Mouse (Mus musculus): Measurements from ENCODE around the gene Ank3.

DNA sequence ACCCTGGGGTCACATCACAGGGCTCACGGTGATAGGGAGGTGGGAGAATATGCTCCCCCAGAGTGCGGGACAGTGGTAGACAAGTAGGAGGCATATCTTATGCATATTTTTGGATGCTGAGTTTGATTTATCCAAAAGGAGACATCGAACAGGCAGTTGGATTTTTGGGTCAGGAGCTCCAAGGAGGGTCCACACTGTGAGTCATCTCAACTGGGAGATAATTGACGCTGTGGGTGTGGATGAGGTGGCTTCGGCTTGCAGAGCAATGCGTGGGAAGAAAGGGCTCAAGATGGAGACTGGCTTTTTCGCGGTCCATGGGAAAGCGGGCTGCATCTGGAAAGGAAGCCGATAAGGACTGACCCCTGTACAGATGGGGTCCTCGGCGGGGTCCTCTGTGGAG, 290.5 kb downstream of the Ank3 start:
- no peak for TF ChIP-seq CTCF (conservative IDR thresholded peaks at IDR 0.05; ENCODE audit: low read length)
- no peak for TF ChIP-seq NANOG (IDR thresholded peaks at IDR 0.05; ENCODE audit: borderline replicate concordance, low read length)
- no peak for TF ChIP-seq POU5F1 (IDR thresholded peaks at IDR 0.05; ENCODE audit: borderline replicate concordance, low read length)

All from E14TG2a.4 (cell line).